Mouse (Mus musculus) CD4-positive naive resting alpha-beta T cell, adult 76 days (primary cell): ENCODE data around the gene Zar1. TPM values are rescaled to one million over a fixed set of nuclear protein-coding genes. Genes with fewer than 3 reads are reported as not detected.

Source experiments
- total RNA-seq: library from RNA; stranded (reverse); gene quantifications from one replicate; pipeline ENCODE4 v1.2.4, GENCODE M21; 2023

The Zar1 gene
- total RNA-seq: not detected

GRCm38 (mm10) chr5:72580970-72581332, at the start of gene Zar1:
Zar1 (minus strand) TSS chr5:72581254.

DNA sequence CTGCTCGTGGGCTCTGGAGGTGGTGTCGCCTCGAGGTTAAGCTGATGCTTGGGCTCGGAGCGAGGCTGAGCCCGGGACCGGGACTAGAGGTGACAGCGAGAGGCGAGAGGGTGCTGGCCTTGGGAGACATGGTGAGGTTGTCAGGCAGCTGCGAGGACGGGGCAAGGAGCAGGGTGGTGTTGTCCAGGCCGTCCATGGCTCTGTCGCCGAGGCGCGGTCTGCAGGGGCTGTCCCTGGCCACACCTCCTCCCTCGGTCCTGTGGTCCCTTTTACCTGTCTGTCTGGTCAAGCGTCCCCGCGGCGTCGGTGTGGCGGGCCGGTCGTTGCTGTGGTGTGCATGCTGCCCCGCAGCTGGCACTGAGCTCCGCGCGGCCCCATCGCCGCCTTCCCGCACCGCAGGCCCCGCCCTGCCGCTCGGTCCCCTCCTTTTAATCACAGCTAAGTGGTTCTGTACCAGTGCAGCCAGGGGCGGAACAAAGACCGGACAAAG, 6.2 kb upstream of the Zar1 start, which contains the start of gene Gm5868:
Gene Gm5868 (minus strand): TSS at position 360 of the 490 bp plus-strand sequence.

DNA sequence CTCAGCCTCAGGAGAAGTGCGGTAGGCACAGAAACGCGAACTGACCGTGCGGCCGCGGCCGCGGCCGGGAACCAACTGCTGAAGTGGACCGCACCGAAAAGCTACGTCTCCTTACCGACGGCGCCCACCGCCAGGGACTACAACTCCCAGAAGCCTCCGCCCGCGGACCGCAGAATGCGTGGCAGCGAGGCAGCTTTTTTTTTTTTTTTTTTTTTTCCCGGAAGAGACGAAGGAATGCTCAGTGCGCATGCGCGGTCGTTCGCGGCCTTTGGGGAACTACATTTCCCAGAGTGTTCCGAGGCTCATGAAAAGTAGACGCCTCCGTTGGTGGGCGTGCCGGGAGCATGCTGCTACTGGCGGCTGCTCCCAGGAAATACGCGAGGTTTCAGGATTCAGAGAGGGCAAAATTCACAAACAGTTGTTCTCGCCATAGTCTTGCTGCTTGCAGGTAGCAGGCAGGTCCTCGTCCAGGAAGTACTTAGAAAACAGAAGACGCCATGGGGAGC, 21.5 kb downstream of the Zar1 start, which contains the start of gene Nfxl1:
Gene Nfxl1 (minus strand): TSS at position 141 of the 506 bp plus-strand sequence.

Other genes starting within 250 kb of the Zar1 start
- not detected for gene Corin, start 76.8 kb downstream of the Zar1 start, total RNA-seq
- 9.3 TPM for gene Nfxl1, start 21.6 kb downstream of the Zar1 start, total RNA-seq
- gene Gm5868, start 6.3 kb upstream of the Zar1 start, total RNA-seq: not detected
- 8.1 TPM for gene Cnga1, start 63.0 kb upstream of the Zar1 start, total RNA-seq
- 5.1 TPM for gene Nipal1, start 66.5 kb upstream of the Zar1 start, total RNA-seq
- 190 TPM for gene Txk, start 171.5 kb upstream of the Zar1 start, total RNA-seq